Mouse (Mus musculus): ENCODE data around the gene Peli2.

The Peli2 gene

GRCm38 (mm10) chr14:48178304-48178995, 57.8 kb downstream of the Peli2 start:
- in situ Hi-C loops (cut with MboI; ENCODE audit: unreplicated experiment in 2 of 2): no loop called here

GRCm38 (mm10) chr14:48179021-48179420, 58.4 kb downstream of the Peli2 start:
- in situ Hi-C loops (cut with MboI; ENCODE audit: unreplicated experiment in 2 of 2): no loop called here

- in situ Hi-C loops (cut with MboI; ENCODE audit: unreplicated experiment in 2 of 2): no loop called here
These were observed 65.7 kb downstream of the Peli2 start for GRCm38 (mm10) chr14:48186302-48186701.

GRCm38 (mm10) chr14:48187100-48187499, 66.5 kb downstream of the Peli2 start:
- in situ Hi-C loops (cut with MboI; ENCODE audit: unreplicated experiment in 2 of 2): no loop called here

GRCm38 (mm10) chr14:48189330-48189729, 68.7 kb downstream of the Peli2 start:
- in situ Hi-C loops (cut with MboI; ENCODE audit: unreplicated experiment in 2 of 2): no loop called here

GRCm38 (mm10) chr14:48190946-48191345, 70.3 kb downstream of the Peli2 start:
- in situ Hi-C loops (cut with MboI; ENCODE audit: unreplicated experiment in 2 of 2): no loop called here

GRCm38 (mm10) chr14:48191925-48192324, 71.3 kb downstream of the Peli2 start:
- in situ Hi-C loops (cut with MboI; ENCODE audit: unreplicated experiment in 2 of 2): no loop called here

GRCm38 (mm10) chr14:48196804-48197203, 76.2 kb downstream of the Peli2 start:
- in situ Hi-C loops (cut with MboI; ENCODE audit: unreplicated experiment in 2 of 2): no loop called here

GRCm38 (mm10) chr14:48197287-48197686, 76.7 kb downstream of the Peli2 start:
- in situ Hi-C loops (cut with MboI; ENCODE audit: unreplicated experiment in 2 of 2): no loop called here

- in situ Hi-C loops (cut with MboI; ENCODE audit: unreplicated experiment in 2 of 2): no loop called here
These were observed 77.7 kb downstream of the Peli2 start for GRCm38 (mm10) chr14:48198190-48198954.

GRCm38 (mm10) chr14:48198957-48199356, 78.3 kb downstream of the Peli2 start:
- in situ Hi-C loops (cut with MboI; ENCODE audit: unreplicated experiment in 2 of 2): no loop called here

GRCm38 (mm10) chr14:48199506-48199905, 78.9 kb downstream of the Peli2 start:
- in situ Hi-C loops (cut with MboI; ENCODE audit: unreplicated experiment in 2 of 2): no loop called here

GRCm38 (mm10) chr14:48200291-48200690, 79.7 kb downstream of the Peli2 start:
- in situ Hi-C loops (cut with MboI; ENCODE audit: unreplicated experiment in 2 of 2): no loop called here

GRCm38 (mm10) chr14:48200788-48201187, 80.2 kb downstream of the Peli2 start:
- in situ Hi-C loops (cut with MboI; ENCODE audit: unreplicated experiment in 2 of 2): no loop called here

GRCm38 (mm10) chr14:48201403-48201802, 80.8 kb downstream of the Peli2 start:
- in situ Hi-C loops (cut with MboI; ENCODE audit: unreplicated experiment in 2 of 2): no loop called here

- in situ Hi-C loops (cut with MboI; ENCODE audit: unreplicated experiment in 2 of 2): no loop called here
These were observed 81.7 kb downstream of the Peli2 start for GRCm38 (mm10) chr14:48202096-48203036.

GRCm38 (mm10) chr14:48205044-48205443, 84.4 kb downstream of the Peli2 start:
- in situ Hi-C loops (cut with MboI; ENCODE audit: unreplicated experiment in 2 of 2): no loop called here

- in situ Hi-C loops (cut with MboI; ENCODE audit: unreplicated experiment in 2 of 2): no loop called here
These were observed 85.0 kb downstream of the Peli2 start for GRCm38 (mm10) chr14:48205635-48206034.

- in situ Hi-C loops (cut with MboI; ENCODE audit: unreplicated experiment in 2 of 2): no loop called here
These were observed 86.5 kb downstream of the Peli2 start for GRCm38 (mm10) chr14:48207119-48207518.

GRCm38 (mm10) chr14:48207746-48208640, 87.4 kb downstream of the Peli2 start:
- in situ Hi-C loops (cut with MboI; ENCODE audit: unreplicated experiment in 2 of 2): no loop called here

Data from v-Abl transformed pro-B cells (cell line).